Mouse (Mus musculus): Measurements from ENCODE around the gene Trim9.

Gene Trim9

GRCm38 (mm10) chr12:70347202-70347841 is at the start of gene Trim9:
Gene Trim9 (minus strand): TSS chr12:70347614.
- under 1% methylated on average over 50 of the region's 50 CpGs for WGBS

GRCm38 (mm10) chr12:70395061-70395460 is 47.6 kb upstream of the Trim9 start:
- 87% methylated on average over 3 of the region's 3 CpGs for WGBS

- 81% methylated on average over 3 of the region's 3 CpGs for WGBS
Measured at GRCm38 (mm10) chr12:70391236-70391635, 43.8 kb upstream of the Trim9 start.

- WGBS: 45% methylated on average over 10 of the region's 10 CpGs
Measured at GRCm38 (mm10) chr12:70374976-70375375, 27.6 kb upstream of the Trim9 start.

DNA sequence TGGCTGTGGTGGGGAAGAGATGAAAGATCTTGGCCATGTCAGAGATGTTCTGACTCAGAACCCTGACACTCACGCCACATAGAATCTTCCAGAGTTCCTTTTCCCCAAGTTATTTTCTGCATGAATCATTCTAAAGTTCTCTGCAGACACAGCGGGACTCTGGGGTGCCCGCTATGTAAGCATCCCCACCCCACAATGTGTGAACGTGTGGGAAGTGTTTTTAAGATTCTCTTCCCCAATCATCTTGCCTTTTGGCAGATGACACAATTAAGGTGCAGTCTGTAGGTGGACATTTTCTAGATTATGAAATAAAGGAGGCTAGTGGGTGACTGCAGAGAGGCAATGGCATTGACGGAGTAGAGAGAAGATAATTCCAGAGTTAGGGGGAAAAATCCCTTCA is 25.5 kb upstream of the Trim9 start:
- WGBS: 54% methylated on average over 5 of the region's 5 CpGs

- WGBS: 42% methylated on average over 12 of the region's 12 CpGs
Measured at GRCm38 (mm10) chr12:70369348-70369747, 21.9 kb upstream of the Trim9 start.

DNA sequence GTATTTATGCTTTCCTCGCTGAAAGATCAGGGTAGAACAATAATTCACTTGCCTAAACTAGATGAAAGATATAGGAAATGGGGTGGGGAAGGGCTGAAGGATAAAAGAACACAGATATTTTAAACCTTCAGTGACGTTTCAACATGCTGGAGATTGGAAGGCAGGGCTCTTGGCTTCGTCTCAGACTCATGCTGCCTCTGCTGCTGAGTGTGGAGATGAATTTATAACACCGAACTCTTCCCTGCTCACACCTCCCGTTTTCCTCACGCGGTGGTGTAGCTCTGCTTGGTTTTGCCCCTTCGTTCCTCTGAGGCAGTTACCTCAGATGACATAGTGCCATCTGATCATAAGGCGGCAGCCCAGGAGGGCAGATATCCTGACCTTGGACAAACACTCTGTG is 21.4 kb upstream of the Trim9 start:
- WGBS: 35% methylated on average over 9 of the region's 9 CpGs

DNA sequence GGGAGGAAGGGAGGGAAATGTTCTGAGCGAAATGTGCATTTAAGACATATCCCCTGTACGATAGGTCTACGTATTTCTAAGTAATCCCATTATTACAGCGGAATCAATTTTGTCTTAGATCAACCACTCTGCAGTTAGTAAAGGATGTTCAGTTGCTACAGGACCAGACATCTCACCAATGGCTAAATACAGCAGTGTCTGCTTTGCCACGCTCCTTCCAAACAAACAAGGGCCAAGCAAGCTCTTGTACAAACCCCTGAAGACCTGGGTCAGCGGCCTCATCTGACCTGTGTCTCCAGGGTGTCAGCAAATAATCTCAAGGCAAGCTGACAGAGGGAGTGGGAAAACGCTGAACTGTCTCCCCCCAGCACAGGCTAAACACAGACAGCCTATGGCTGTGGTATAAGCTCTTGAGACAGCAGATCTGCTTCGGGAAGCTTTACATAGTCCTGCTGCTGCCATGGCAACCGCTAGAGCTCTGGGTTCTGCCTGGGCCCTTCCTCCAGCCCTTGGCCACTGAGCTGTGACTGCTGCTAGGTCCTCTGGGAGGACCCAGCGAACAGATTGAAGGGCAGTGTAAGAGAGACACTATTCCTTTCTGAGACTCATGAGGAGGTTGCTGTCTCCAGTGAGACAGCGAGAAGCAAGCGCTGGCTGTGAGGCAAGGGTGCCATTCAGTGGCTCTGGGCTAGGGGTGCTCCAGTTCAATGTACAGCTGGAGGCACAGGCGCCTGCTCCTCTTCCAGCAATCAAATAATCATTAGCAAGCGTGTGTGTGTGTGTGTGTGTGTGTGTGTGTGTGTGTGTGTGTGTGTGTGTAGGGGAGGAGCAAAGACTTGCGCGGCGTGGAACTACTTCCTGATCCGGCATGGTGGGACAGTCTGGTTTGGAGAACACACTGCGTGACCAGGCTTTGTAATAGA is 20.2 kb upstream of the Trim9 start:
- WGBS: 20% methylated on average over 19 of the region's 19 CpGs

- 63% methylated on average over 4 of the region's 4 CpGs for WGBS
Measured at GRCm38 (mm10) chr12:70363016-70363415, 15.6 kb upstream of the Trim9 start.

GRCm38 (mm10) chr12:70360276-70360675 is 12.9 kb upstream of the Trim9 start:
- WGBS: 87% methylated on average over 5 of the region's 5 CpGs

DNA sequence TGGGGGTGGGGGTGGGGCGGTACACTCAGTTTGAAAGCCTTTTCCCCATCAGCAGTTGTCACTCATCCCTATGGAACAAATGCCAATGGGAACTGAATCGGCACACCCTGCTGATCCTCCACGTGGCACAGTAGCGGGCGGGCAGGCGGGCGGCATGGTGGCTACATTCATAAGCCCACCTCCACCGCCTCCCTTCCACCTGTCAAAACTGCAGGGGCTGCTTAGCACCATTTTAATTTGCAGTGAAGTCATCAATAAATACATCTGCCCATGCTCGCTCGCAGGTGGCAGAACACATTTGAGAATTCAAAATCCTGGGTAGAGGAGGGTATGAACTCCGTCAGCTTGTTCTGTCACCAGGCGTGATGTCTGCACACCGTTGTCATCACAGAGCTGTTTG is 12.0 kb upstream of the Trim9 start:
- 56% methylated on average over 13 of the region's 13 CpGs for WGBS

- 68% methylated on average over 8 of the region's 8 CpGs for WGBS
Measured at GRCm38 (mm10) chr12:70354926-70355325, 7.5 kb upstream of the Trim9 start.

GRCm38 (mm10) chr12:70350490-70350889 is 3.1 kb upstream of the Trim9 start:
- WGBS: 26% methylated on average over 4 of the region's 4 CpGs

DNA sequence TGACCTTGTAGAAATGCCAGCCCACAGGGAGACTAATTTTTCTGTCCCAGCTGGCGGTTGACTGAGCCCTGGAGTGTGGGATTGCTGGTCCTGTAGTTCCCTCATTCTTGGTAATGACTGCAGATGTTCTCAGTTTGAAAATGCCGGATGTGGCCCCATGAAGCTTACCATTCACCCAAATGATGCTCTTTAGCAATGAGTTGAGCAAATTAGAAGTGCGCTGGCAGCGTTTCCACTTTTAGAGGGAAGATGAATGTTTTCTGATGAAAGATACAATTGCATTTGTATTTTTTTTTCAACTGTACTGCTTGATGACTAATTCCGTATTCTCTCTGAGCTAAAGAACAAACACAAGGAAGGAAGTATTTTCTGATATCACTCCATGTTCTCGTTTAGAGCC is 2.4 kb upstream of the Trim9 start:
- WGBS: 51% methylated on average over 6 of the region's 6 CpGs

- 9% methylated on average over 8 of the region's 8 CpGs for WGBS
Measured at GRCm38 (mm10) chr12:70348026-70348425, 612 bp upstream of the Trim9 start.

DNA sequence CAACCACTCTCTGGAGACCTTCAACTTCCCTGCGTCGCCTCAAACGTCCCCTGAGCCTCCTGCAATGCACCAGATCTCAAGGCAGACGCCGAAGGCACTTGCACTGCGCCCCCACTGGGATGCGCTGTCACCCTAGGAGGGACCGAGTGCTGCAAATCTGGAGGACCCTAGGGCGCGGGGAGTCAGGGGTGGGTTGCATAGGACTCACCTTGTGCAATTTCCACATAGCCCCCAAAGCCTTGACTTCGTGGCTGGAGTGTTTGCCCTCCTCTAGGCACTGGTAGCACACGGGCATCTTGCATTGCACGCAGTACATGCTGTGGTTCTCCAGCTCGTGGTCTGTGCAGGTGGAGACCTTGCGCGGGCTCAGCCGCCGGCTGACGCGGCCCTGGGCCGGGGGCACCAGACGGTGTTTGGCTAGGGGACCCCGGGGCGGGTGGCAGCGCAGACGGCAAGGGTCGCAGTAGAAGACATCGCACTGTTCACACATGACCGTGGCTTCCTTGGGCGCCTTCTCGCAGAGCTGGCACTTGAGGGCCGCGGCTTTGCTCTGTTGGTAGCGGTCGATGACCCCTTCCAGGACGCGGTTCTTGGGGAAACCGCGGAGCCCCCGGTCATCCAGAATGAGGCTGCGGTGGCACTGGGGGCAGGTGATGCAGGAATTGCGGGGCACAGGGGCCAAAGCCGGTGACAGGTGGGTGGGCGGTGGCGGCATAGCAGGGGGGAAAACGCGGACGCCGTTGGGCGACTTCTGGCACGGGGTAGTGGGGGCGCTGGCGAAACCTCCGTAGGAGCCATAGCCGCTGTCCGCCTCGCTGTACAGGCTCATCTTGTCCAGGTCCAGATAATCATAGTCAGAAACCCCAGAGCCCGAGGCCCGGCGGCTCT is 1.0 kb downstream of the Trim9 start:
- 2% methylated on average over 60 of the region's 60 CpGs for WGBS

DNA sequence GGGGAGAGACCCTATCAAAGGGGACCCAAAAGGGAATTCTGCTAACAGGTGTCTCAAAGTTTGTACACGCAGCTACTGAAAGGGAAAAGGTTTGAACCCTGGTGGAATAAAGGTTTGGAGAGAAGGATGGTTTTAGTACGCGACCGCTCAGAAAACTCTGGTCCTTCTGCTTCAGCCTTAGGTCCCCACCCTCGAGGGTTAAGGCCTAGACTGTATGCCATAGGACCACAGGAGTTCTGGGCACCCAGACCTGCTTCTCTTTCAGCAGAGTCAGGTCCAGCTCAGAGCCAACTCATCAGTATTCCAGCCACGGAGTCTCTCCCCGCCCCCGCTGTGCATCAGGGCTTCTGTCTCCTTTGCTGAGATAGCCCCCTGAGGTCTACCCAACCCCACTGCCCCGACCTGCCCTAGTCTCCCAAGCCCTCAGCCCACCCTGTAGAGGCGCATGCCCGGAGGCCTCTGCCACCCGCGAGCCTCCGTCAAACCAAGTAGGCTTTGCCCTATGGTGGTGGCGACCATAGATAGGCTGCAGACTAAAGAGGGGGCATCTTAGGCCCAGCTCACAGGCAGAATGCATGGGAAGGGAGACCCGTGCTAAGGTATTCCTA is 1.8 kb downstream of the Trim9 start:
- 10% methylated on average over 16 of the region's 16 CpGs for WGBS

GRCm38 (mm10) chr12:70335176-70335575 is 12.2 kb downstream of the Trim9 start:
- WGBS: 29% methylated on average over 5 of the region's 5 CpGs

DNA sequence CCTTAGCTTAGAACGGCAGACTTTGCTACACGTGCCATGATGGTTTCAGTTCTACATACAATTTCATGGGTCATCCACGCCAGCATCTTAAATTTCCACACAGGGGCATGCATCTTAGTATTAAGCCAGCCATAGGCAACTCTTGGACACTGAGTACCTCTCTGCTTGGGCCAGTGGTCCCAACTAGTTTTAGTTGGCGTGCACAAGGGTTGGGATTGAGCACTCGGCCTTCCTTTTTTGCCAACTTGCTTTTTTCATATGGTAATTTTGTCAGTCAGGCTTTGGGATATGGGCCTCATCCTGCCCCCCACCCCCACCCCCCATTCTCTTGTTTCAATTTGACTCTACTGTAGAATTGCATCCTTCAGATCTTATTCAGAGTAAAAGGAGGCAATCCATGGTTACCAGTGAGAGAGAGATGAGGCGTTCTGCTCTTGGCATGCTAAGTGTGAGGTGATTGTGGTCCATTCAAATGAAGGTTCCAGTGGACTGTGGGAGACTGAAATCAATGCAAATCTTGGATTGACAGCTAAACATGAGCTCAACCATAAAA is 14.1 kb downstream of the Trim9 start:
- WGBS: 47% methylated on average over 6 of the region's 6 CpGs

- WGBS: 34% methylated on average over 3 of the region's 3 CpGs
Measured at GRCm38 (mm10) chr12:70329059-70329458, 18.4 kb downstream of the Trim9 start.

DNA sequence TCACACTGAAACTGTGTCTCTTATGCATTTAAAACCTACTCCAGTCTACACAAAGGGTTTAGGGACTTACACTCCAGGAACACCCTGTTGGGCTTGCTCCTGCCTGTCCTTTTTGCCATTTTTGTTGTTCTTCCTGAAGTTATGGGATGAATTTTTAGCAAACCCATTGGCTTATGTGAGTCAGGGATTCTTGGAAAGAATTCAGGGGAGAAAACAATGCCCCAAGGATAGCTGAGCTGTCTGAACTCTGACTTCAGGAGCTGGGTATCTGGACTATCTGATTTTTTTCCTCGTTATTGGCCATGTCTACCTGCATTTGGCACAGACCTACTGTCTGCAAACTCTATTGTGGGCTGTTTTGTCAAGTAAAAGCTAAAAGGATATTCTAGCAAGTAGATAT is 20.5 kb downstream of the Trim9 start:
- WGBS: 52% methylated on average over 1 of the region's 1 CpGs

All from cerebral cortex, adult 2 months (tissue).